Mouse (Mus musculus): ENCODE data around the gene Sf3b4. TPM values are rescaled to one million over a fixed set of nuclear protein-coding genes. Genes with fewer than 3 reads are reported as not detected.

Gene Sf3b4
- polyA plus RNA-seq, 1 experiment: 51.1 TPM

DNA sequence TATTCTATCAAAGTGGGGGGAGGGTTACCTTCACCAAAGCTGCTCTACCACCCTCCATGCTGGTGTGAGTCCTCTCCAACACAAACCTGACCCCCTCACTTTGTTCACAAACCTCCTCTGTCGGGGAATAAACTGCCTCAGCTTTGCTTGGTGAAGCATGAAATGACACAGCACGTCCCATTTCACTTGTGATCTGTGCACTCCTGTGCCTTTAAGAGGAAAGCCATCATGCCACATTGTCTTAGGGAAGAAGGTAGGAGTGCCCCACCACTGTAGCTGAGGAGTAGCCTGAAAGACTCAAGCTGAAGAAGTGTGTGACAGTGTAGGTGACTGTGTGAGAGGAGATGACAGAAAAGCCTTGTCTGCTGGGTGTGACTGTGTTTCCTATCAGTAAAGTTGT is 53.3 kb downstream of the Sf3b4 start:
- no peak overlapping the region for H3K27ac ChIP-seq (ENCODE audit: insufficient read depth, low read length)
- no peak for TF ChIP-seq CTCF (IDR thresholded peaks at IDR 0.05; ENCODE audit: extremely low read depth, insufficient read depth, low read length)
- TF ChIP-seq POLR2A (IDR thresholded peaks at IDR 0.05; ENCODE audit: extremely low read depth, insufficient read depth, low read length): no peak
- no peak overlapping the region for H3K4me3 ChIP-seq (ENCODE audit: insufficient read depth, low read length)
- peaks cover 3% of the 10 kb centered on the region; the same call in 1 of the 2 replicates for H3K4me1 ChIP-seq (ENCODE audit: control insufficient read depth, insufficient read depth, low read length)

Other genes with a start within 250 kb of the Sf3b4 start
- 69.8 and 85.5 TPM in 2 replicates for gene Anp32e, start 243.1 kb upstream of the Sf3b4 start, polyA plus RNA-seq (2012; rRNA removed)
- 133 and 134 TPM in 2 replicates for gene Plekho1, start 176.3 kb upstream of the Sf3b4 start, polyA plus RNA-seq (2012; rRNA removed)
- 29.9 and 32.1 TPM in 2 replicates for gene Vps45, start 113.9 kb upstream of the Sf3b4 start, polyA plus RNA-seq (2012; rRNA removed)
- 17.3 and 19.9 TPM in 2 replicates for gene Otud7b, start 67.8 kb upstream of the Sf3b4 start, polyA plus RNA-seq (2012; rRNA removed)
- gene Mtmr11, start 10.3 kb upstream of the Sf3b4 start, polyA plus RNA-seq (2012; rRNA removed): 13.4 and 14.0 TPM in 2 replicates
- 279 and 292 TPM in 2 replicates for gene Sv2a, start 8.8 kb downstream of the Sf3b4 start, polyA plus RNA-seq (2012; rRNA removed)
- 29.4 and 29.9 TPM in 2 replicates for gene Bola1, start 47.4 kb downstream of the Sf3b4 start, polyA plus RNA-seq (2012; rRNA removed)
- gene Hist2h2ab, start 47.5 kb downstream of the Sf3b4 start, polyA plus RNA-seq (2012; rRNA removed): 1.3 and 2.7 TPM in 2 replicates
- 1.9 and 4.6 TPM in 2 replicates for gene Hist2h2ac, start 48.5 kb downstream of the Sf3b4 start, polyA plus RNA-seq (2012; rRNA removed)
- 7.7 TPM in 2 replicates for gene Hist2h2be, start 48.8 kb downstream of the Sf3b4 start, polyA plus RNA-seq (2012; rRNA removed)
- gene Hist2h3c2, start 66.8 kb downstream of the Sf3b4 start, polyA plus RNA-seq (2012; rRNA removed): 9.2 and 10.1 TPM in 2 replicates
- gene Hist2h2aa2, start 67.9 kb downstream of the Sf3b4 start, polyA plus RNA-seq (2012; rRNA removed): 5.5 and 18.0 TPM in 2 replicates
- gene Hist2h2aa1, start 73.2 kb downstream of the Sf3b4 start, polyA plus RNA-seq (2012; rRNA removed): 137 and 156 TPM in 2 replicates
- gene Hist2h3c1, start 74.4 kb downstream of the Sf3b4 start, polyA plus RNA-seq (2012; rRNA removed): not detected in 2 replicates
- gene Hist2h4, start 91.0 kb downstream of the Sf3b4 start, polyA plus RNA-seq (2012; rRNA removed): 3.1 and 3.6 TPM in 2 replicates
- 3.3 and 9.5 TPM in 2 replicates for gene Hist2h3b, start 96.3 kb downstream of the Sf3b4 start, polyA plus RNA-seq (2012; rRNA removed)
- 3.7 and 6.7 TPM in 2 replicates for gene Hist2h2bb, start 97.4 kb downstream of the Sf3b4 start, polyA plus RNA-seq (2012; rRNA removed)
- 3.6 and 5.1 TPM in 2 replicates for gene Fcgr1, start 121.6 kb downstream of the Sf3b4 start, polyA plus RNA-seq (2012; rRNA removed)

Data from cortical plate, adult 2 months (tissue).